Mouse (Mus musculus) retina, postnatal 7 days (tissue): ENCODE data around the gene Rhox4f.
"Not testable (repeated sequence)": the region's sequence is repeated elsewhere in the genome, so short reads cannot be mapped to it uniquely, and the experiment has no call there.

Source experiments
- DNase-seq: peaks from one replicate; pipeline ENCODE4 v3.0.0-alpha.2; 2012; ENCODE audit warnings: low read depth, low spot score

Gene Rhox4f

DNA sequence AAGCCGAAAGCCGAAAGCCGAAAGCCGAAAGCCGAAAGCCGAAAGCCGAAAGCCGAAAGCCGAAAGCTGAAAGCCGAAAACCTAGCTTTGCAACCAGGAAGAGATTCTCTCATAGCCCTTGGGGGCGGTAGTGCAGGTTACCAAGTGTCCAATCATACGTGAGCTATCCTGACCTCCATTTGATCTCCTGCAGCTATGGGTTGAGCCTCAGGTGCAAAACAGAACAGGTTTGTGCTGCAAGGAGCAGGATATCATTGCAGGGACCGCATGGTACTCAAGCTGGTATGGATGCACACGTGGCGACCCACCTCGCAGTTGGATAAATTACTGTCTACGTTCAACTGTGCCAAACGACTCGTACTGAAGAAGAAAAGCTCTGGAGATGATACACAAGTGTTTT is at the start of gene Rhox4f:
Gene Rhox4f, minus strand, starts transcription at position 101 of the 400 bp plus-strand sequence.
- DNase-seq, result not testable (repeated sequence)

DNA sequence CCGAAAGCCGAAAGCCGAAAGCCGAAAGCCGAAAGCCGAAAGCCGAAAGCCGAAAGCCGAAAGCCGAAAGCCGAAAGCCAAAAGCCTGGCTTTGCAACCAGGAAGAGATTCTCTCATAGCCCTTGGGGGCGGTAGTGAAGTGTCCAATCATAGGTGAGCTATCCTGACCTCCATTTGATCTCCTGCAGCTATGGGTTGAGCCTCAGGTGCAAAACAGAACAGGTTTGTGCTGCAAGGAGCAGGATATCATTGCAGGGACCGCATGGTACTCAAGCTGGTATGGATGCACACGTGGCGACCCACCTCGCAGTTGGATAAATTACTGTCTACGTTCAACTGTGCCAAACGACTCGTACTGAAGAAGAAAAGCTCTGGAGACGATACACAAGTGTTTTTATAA is 43.7 kb upstream of the Rhox4f start, which contains the start of gene Rhox4g:
Gene Rhox4g, minus strand, starts transcription at position 101 of the 400 bp plus-strand sequence.
- DNase-seq, result not testable (repeated sequence)

DNA sequence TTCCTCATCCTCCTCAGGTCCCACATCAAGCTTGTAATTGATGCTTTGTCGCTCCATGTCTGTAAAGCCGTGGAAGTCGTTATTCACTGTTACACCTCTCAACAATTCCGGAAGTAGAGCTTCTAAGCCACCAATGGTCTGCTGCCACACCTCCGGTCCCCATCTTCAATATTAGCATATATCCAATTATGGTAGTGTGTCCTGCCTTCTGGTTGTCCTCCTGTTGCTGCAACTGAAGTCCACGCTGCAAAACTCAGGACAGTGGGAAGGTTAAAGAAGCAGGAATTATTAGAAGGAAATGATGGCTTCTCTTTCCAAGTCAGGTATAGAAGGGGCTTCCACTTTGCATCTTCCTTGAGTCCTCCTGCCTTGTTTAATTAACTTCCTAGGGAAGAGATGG is 35.9 kb upstream of the Rhox4f start, which contains the start of gene Rhox2g:
Gene Rhox2g, minus strand, starts transcription at position 101 of the 400 bp plus-strand sequence.
- DNase-seq, result not testable (repeated sequence)

DNA sequence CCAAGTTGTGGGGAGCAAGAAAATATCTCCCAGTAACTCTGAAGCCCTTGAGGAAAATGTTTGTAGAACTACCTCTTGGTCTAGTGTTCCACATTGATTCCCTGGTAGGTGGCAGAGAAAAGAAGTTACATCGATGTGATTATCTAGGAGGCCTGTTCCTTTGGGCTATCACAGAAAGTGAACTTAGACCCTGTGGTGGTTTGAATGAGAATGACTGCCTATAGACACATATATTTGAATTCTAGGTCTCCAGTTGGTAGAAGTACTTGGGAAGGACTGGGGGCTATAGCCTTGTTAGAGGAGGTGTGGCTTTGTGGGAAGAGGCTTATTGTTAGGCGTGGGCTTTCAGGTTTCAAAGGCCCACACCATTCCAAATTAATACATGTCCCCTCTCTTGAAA is 21.0 kb upstream of the Rhox4f start, which contains the start of gene Rhox3g:
Gene Rhox3g, minus strand, starts transcription at position 101 of the 400 bp plus-strand sequence.
- DNase-seq, result not testable (repeated sequence)

DNA sequence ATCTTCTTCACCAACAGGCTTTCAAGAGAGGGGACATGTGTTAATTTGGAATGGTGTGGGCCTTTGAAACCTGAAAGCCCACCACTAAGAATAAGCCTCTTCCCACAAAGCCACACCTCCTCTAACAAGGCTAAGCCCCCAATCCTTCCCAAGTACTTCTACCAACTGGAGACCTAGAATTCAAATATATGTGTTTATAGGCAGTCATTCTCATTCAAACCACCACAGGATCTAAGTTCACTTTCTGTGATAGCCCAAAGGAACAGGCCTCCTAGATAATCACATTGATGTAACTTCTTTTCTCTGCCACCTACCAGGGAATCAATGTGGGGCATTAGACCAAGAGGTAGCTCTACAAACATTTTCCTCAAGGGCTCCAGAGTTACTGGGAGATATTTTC is 26.8 kb downstream of the Rhox4f start, which contains the start of gene Rhox3f:
Gene Rhox3f, plus strand, starts transcription at position 301 of the 400 bp plus-strand sequence.
- DNase-seq, result not testable (repeated sequence)

DNA sequence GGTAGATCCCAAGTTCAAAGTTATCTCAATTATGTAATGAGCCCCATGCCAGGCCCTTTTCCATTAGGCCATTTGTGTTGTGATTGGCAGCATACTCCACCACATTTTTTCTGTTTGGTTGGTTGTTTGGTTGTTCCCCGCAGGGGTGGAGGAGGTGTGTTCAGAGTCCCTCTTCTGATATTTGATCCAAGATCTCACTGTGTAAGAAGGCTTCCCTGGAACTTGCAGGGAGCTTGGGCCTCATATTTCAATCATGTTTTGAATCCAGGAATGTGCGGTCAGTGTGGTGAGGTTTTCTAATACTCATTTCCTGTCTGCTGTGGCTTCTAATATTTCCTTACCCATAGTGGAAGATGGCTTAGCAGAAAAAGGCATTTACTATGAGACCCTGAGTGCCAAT is 34.9 kb downstream of the Rhox4f start:
- DNase-seq, result not testable (repeated sequence)

DNA sequence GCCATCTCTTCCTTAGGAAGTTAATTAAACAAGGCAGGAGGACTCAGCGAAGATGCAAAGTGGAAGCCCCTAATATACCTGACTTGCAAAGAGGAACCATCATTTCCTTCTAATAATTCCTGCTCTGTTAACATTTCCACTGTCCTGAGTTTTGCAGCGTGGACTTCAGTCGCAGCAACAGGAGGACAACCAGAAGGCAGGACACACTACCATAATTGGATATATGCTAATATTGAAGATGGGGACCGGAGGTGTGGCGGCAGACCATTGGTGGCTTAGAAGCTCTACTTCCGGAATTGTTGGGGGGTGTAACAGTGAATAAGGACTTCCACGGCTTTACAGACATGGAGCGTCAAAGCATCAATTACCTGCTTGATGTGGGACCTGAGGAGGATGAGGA is 36.4 kb downstream of the Rhox4f start, which contains the start of gene Rhox2f:
Gene Rhox2f, plus strand, starts transcription at position 301 of the 400 bp plus-strand sequence.
- DNase-seq, result not testable (repeated sequence)

DNA sequence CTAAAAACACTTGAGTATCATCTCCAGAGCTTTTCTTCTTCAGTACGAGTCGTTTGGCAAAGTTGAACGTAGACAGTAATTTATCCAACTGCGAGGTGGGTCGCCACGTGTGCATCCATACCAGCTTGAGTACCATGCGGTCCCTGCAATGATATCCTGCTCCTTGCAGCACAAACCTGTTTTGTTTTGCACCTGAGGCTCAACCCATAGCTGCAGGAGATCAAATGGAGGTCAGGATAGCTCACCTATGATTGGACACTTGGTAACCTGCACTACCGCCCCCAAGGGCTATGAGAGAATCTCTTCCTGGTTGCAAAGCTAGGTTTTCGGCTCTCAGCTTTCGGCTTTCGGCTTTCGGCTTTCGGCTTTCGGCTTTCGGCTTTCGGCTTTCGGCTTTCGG is 50.4 kb downstream of the Rhox4f start, which contains the start of gene Rhox4e:
Gene Rhox4e, plus strand, starts transcription at position 301 of the 400 bp plus-strand sequence.
- not testable (repeated sequence) for DNase-seq
